Mouse (Mus musculus) heart, postnatal 10 days (tissue): ENCODE data around the gene Ncapg. TPM values are rescaled to one million over a fixed set of nuclear protein-coding genes. Genes with fewer than 3 reads are reported as not detected.

Experiments used
- DNase-seq, 2 experiments: peaks; one replicate each; pipeline ENCODE4 v3.0.0; 2021
- intact Hi-C: fragments of 180-260 bp; cut with DNase I; formaldehyde crosslinking; loops from one replicate; pipeline ENCODE4 v1.15.1; 2025
- total RNA-seq, 2 experiments: library from RNA; stranded (reverse); gene quantifications; 2 replicates each; pipeline ENCODE4 v1.2.3; 2021

Gene Ncapg
- total RNA-seq, 2 experiments from 2014 or later, result 6.7 to 7.1 TPM

GRCm38 (mm10) chr5:45689152-45689551, 19.4 kb downstream of the Ncapg start:
- no peak for DNase-seq
- intact Hi-C loops, result no loop called here

- DNase-seq, result no peak
- intact Hi-C loops, result no loop called here
Measured at GRCm38 (mm10) chr5:45690802-45691201, 21.1 kb downstream of the Ncapg start.

GRCm38 (mm10) chr5:45691678-45692077, 22.0 kb downstream of the Ncapg start:
- intact Hi-C loops, result no loop called here
- no peak for DNase-seq

GRCm38 (mm10) chr5:45706811-45707210, 37.1 kb downstream of the Ncapg start:
- intact Hi-C loops, result no loop called here
- DNase-seq, result no peak

DNA sequence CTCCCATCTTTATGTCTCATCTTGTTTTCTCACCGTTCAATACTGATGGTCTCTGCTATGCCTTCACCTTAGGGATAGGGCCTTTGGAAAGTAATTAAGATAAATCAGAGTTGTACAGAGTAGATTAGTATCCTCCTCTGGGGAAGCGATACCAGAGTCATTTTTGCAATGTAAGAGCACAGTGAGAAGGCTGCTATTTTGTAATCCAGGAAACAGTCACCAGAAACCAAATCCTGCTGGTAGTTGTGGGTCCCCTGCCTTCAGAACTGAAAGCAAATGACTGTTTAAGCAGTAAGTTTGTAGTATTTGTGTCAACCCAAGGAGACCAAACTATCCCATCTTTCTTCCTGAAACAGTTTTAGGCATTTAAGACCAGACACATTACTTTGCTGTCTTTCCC, 39.9 kb downstream of the Ncapg start:
- DNase-seq, result no peak
- intact Hi-C loops, result no loop called here

DNA sequence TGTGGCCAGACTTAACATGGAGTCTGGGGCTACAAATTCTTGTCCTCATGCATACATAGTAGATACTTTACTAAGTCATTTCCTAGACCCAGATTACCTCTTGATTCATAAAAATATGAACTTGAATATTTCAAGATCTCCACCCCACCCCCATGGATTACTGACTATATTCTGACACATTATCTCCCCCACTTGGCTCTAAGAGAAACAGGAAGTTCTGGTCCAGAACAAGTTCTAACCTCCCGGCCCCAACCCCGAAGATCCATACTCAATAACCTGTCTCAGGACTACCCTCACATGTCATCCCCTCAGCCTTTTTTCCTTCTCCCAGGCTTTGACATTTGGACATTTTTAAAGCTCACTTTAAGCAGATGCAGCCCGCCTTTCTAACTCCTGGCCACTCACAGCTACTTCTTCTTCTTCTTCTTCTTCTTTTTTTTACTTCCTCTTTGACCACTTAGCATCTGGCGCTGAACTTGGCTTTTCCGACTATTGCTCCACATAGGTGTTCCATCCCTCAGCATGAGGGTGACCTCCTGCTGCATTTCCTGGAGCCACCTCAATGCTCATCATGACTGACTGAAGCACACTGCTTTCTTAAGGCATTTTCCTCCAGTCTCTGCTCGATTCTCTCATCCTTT, 49.2 kb downstream of the Ncapg start:
- intact Hi-C loops, result no loop called here
- no peak for DNase-seq

- DNase-seq, result no peak
- intact Hi-C loops, result no loop called here
Measured at GRCm38 (mm10) chr5:45733751-45734150, 64.0 kb downstream of the Ncapg start.

DNA sequence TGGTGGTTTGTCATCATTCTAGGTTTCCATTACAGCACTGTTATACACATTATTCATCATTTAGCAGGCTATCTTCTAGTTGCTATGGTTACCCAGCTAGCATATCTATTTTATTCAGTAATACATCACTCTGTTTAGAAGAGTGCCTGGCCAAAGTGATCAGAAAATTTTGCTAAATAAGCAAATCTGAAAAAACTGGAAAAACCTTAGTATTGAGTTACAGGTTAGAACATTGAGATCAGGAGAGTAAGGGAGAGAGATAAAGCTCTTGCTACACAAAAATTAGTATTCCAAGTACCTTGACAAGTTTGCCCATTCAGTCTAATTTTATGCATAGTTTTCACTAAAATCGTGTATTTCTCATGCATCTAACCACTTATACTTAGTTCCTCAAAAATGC, 68.2 kb downstream of the Ncapg start:
- no peak for DNase-seq
- intact Hi-C loops, result no loop called here

Other genes starting within 250 kb of the Ncapg start
- 10 to 100 TPM; 78.9 to 81.4 TPM for gene Qdpr, start 219.7 kb upstream of the Ncapg start, total RNA-seq
- not detected for gene Clrn2, start 216.2 kb upstream of the Ncapg start, total RNA-seq
- gene Lap3, start 176.5 kb upstream of the Ncapg start, total RNA-seq, result 10 to 100 TPM; 77.1 to 77.2 TPM
- gene Med28, start 149.7 kb upstream of the Ncapg start, total RNA-seq, result 10 to 100 TPM; 50.4 to 53.8 TPM
- under 1 TPM; 0.10 to 0.12 TPM for gene Fam184b, start 30.3 kb upstream of the Ncapg start, total RNA-seq
- 10 to 100 TPM; 14.8 to 16.5 TPM for gene Lcorl, start 187.7 kb downstream of the Ncapg start, total RNA-seq